Mouse (Mus musculus): Measurements from ENCODE around the gene Slc9a3r2.
A peak's percentile ranks its signal among the peaks of the same experiment; 100 is the strongest.

The Slc9a3r2 gene

DNA sequence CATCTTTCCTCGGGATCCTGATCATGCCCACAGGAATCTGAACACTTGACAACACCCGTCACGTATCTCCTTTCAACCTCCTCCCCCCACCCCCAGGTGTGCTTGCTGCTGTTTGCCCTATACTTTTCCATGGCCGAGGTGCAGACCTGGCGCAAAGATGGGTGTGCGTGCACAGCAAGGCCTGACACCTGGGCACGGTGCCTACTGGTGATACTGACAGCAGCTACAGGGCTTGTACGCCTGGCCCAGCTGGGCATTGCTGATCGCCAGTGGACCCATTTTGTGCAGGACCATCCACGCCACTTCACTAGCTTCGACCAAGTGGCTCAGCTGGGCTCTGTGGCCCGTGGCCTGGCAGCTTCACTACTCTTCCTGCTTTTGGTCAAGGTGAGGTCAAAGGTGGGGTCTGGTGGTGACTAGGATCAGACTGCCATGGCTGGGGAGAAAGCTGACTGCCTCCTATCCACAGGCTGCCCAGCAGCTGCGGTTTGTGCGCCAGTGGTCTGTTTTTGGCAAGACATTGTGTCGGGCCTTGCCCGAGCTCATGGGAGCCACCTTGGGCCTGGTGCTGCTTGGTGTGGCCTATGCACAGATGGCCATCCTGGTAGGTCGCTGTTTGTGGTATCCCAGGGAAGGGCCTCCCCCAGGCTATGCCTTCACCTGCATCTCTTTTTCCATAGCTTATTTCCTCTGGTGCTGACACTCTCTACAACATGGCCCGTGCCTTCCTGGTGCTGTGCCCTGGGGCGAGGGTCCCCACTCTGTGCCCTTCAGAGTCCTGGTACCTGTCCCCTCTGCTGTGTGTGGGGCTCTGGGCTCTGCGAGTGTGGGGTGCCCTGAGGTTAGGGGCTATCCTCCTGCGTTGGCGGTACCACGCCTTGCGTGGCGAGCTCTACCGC, 55.9 kb downstream of the Slc9a3r2 start:
- DNase-seq (ENCODE audit: low read depth), result no peak

DNA sequence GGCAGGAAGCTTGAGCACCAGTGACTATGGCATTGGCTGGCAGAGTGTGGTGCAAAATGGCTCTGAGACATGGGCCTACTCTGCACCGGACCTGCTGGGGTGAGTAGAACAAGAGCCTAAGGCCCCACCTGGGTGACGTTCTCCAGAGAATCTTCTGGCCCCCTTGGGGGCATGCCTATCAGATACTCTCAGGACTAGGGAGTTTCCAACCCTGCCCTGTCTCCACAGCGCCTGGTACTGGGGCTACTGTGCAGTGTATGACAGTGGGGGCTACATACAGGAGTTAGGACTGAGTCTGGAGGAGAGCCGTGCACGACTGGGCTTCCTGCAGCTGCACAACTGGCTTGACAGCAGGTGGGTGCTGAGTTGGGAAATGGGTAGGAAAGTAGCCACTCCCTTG, 56.9 kb downstream of the Slc9a3r2 start:
- no peak for DNase-seq (ENCODE audit: low read depth)

DNA sequence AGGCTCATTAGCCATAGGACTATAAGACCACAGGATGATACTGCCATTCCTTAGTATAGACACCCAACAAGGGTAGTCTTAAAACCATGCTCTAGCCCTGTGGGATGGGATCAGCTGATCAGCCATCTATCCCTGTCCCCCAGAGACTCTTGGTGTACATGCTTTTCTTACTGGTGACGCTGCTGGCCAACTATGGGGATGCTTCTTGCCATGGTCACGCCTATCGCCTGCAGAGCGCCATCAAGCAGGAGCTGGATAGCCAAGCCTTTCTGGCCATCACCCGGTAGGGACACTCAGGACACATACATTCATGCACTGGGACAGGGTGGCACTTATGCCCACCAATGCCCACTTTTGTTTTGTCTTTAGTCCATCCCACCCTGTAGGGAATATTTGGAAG, 58.4 kb downstream of the Slc9a3r2 start:
- no peak for DNase-seq (ENCODE audit: low read depth)

DNA sequence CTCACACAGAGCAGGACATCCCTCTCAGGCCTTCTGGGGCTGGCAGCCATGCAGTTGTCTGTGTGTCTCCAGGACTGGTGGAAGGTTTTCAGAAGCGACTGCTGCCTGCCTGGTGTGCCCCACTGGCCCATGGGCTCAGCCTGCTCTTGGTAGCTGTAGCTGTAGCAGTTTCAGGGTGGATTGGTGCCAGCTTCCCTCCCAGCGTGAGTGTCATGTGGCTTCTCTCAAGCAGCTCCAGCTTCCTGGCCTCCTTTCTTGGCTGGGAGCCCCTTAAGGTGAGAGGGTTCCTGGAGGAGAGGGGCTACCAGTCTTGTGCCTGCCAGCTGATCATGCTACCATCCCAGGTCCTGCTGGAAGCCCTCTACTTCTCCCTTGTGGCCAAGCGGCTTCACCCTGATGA, 59.2 kb downstream of the Slc9a3r2 start:
- peak; percentile 22 for DNase-seq (ENCODE audit: low read depth)
